Mouse (Mus musculus): Measurements from ENCODE around the gene Cdk18.

DNA sequence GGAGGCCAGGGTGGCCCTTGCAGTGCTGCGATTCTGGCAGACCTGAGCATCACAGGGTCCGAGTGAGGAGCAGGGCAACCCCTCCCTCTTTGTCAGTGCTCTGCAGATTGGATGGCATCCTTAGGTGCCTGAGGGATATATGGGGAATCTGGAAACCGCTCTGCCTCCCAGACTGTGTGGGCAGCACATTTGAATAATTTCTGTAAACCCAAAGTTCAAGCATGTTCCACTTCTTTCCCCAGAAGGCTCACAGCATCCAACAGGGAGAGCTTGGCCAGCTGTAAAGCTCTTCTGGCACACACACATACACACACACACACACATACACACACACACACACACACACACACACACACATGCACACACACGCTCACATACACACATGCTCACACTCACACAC lies 4.2 kb upstream of the Cdk18 start:
- no peak for TF ChIP-seq CTCF (IDR thresholded peaks at IDR 0.05; ENCODE audit: low read depth)
- no peak for TF ChIP-seq EP300 (IDR thresholded peaks at IDR 0.05; ENCODE audit: low read depth)
